Mouse (Mus musculus) embryonic fibroblast, embryonic 13.5 days (primary cell): ENCODE results near the gene Zbed5.

Experiments
- CTCF ChIP-seq: IDR thresholded peaks from 2 replicates; pipeline ENCODE4 v1.5.1; 2011; ENCODE audit warnings: mild to moderate bottlenecking, control low read depth, low read length, moderate library complexity, borderline replicate concordance; ENCODE audit not compliant: insufficient read depth
- POLR2A ChIP-seq: IDR thresholded peaks from 2 replicates; pipeline ENCODE4 v1.6.1; 2011; ENCODE audit warnings: low read depth, mild to moderate bottlenecking, control low read depth, low read length, moderate library complexity

GRCm38 (mm10) chr5:129856414-129856813 lies 39.1 kb upstream of the Zbed5 start:
- TF ChIP-seq CTCF (peak; percentile 16; the same call in 1 of the 2 replicates), POLR2A (no peak)
